Mouse (Mus musculus) large intestine, adult 2 months (tissue): ENCODE results near the gene Trim40. TPM values are rescaled to one million over a fixed set of nuclear protein-coding genes. Genes with fewer than 3 reads are reported as not detected.

Experiments used
- DNase-seq: peaks from one replicate; pipeline ENCODE4 v3.0.0-alpha.2; 2012; ENCODE audit warnings: low read depth, low spot score
- WGBS: fragments of 180-500 bp; shearing (Covaris S2); methylation state at CpG from one replicate; pipeline ENCODE4 v1.1.7; 2018; 5-methylcytosine and 5-hydroxymethylcytosine counted together
- polyA plus RNA-seq: library from polyadenylated mRNA; depleted of rRNA; stranded (reverse); fragments of >200 nt; gene quantifications from 2 replicates; pipeline ENCODE4 v1.2.3, GENCODE M21; 2012; rRNA removed

Trim40 gene
- polyA plus RNA-seq, 1 experiment, result 65.2 TPM

DNA sequence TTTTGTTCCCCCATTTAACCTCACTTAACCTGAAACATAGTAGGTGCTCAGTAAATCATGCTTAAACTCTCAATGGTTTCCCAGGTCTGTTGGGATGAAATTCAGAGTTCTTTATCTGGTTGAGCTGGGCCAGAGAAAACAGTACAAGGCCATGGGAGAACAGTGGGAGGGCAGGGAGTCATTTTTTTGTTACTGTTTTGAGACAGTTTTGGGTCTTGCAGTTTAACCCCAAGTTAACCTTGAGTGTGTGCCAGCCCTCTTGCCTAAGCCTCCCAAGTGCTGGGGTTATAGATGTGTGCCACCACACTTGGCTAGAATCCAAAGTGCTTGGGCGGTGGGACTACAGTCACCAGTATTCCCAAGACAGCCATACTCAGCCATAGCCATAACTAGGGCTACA lies 45.2 kb downstream of the Trim40 start:
- 46% methylated on average over 1 of the region's 1 CpGs for WGBS
- DNase-seq, result no peak

DNA sequence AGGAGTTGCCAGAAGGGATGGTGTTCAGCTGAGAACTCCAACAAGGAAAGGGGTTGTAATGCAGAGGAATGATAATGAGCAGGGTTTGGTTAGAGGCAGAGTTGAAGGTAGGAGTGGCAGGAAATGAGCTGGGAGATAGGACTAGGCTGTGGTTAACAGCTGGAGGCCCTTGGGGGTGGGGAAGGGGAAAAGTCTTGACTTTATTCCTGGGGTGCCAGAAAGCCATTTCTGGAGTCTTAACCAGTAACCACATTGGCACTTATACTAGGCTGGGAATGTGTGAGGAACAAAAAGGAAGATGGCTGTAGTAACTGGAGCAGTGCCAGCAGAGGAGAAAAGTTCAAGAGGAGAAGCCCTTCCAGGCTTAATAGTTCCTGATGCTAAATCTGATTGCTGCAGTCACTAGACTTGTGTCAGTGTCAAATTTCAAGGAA lies 45.6 kb downstream of the Trim40 start:
- no peak for DNase-seq

DNA sequence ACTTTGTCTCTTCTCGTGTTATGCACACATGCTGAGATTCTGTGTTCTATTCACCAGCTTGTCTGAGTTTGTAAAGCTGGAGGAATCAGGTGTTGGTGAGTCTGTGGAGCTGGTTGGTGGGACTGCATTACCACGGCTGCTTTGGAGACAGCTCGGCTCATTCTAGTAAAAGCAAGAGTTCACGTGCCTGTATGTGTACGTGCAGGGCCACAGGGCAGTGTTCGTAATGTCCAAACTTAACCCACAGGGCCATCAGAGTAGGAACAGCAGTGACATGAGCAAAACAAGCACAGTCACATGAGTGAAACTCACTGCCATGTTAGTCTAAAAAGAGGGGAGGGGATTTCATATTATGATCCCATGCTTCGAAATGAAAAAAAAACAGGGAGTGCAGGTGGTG lies 46.2 kb downstream of the Trim40 start:
- DNase-seq, result no peak

DNA sequence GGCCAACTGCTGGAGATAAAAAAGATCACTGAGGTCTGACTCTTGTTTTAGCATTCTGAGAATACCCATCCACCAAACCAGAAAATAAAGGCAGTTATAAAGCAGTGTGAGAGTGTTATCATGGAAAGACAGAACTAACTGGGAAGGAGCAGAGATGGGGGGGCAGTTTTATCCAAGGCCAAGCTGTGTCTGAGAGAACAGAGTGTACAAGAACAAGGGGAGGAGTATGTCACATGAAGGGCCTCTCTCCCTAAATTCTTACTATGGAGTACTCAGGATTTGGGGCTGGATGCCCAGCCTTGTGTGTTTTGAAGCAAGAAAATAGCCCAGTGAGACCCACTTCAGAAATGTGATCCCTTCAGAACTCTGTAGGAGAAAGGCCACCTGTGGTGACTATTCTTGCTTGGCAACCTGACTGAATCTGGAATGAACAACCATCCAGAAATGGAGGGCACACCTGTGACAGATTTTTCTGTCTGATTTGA lies 48.9 kb downstream of the Trim40 start:
- DNase-seq, result no peak

More for the DNA sequence above, 46.2 kb downstream of the Trim40 start:
- WGBS, result 78% methylated on average over 7 of the region's 7 CpGs

DNA sequence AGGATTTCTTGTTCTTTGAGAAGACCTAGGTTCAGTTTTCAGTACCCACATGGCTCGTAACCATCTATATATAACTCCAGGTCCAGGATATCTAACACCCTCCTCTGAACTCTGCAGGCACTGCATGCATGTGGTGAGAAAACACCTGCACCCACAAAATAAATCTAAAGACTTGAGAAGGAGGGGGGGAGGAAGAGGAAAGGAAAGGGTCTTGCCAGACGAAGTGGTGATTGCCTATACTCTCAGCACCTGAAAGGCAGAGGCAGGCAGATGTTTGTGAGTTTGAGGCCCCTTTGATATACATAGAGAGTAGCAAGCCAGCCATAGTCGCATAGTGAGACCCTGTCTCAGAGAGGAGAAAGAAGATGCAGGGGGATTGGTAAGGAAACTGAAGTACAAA lies 50.0 kb downstream of the Trim40 start:
- no peak for DNase-seq
- WGBS, result 82% methylated on average over 3 of the region's 3 CpGs

DNA sequence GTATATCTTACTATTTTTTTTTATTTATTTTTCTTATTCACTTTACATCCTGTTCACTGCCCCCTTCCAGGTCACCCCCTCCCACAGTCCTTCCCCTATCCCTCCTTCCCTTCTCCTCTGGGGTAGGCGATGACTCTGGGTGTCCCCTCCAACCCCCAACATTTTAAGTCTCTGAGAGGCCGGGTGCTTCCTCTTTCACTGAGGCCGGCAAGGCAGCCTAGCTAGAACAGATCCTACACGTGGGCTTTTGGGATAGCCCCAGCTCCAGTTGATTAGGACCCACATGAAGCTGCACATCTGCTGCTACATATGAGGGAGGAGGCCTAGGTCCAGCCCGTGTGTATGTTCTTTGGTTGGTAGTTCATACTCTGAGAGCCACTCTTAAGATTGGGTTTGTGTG lies 50.9 kb downstream of the Trim40 start:
- WGBS, result 82% methylated on average over 5 of the region's 5 CpGs
- DNase-seq, result no peak

DNA sequence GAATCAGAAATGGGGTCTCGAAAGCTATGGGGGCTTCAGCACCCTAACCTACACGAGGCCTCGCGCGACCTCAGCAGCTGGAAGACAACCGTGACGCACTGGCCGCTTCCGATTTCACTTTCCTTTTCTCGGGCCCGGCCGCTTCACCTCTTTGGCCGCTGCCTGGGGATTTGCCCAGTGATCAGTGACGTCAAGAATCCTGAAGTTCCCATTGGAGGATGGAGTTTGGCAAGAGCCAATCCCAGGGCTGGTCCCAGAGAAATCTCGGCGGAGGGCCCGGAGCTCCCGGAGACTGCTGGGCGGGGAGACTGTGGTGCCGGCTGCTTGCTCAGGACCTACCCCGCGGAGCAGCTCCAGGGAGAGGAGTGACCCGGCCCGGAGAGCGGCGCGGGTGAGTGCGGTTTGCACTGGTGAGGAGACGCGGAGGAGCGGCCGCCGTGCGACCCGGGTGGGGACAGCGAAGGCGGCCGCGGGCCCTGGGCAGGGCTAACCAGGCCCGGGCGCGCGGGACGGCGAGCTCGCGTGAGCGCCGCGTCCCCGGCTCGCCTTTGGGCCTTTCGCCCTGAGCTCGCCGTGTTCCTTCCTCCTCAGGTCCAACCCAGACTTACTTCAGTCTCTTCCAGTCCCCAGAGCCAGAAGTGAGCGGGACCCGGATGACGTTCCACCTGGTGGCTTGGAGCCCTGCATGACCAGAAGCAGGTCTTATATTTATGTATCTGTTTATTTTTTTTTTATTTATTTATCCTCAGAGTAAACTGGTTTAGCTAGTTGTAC lies 52.9 kb downstream of the Trim40 start, which contains the start of gene Trim26:
TSS of gene Trim26 (plus strand) at position 261 of the 774 bp plus-strand sequence.
- peak; percentile 99 for DNase-seq
- under 1% methylated on average over 58 of the region's 58 CpGs for WGBS

DNA sequence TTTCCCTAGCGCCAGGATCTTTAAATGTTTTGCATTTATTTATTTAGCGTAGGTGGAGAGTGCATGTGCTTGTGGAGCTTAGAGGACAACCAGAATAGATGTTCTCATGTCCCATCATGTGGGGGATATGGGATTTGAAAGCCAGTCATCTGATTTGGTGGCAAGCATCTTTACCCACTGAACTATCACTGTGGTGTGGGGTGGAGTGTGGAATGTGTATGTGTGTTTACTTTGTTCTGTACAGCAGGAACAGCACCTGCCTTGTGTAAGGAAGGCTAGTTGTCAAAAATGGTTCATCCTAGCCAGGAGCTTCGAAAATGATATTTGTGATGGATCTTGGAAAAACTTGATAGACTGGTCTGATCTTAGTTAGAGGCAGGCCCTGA lies 53.5 kb downstream of the Trim40 start:
- no peak for DNase-seq
- 13% methylated on average over 3 of the region's 3 CpGs for WGBS

DNA sequence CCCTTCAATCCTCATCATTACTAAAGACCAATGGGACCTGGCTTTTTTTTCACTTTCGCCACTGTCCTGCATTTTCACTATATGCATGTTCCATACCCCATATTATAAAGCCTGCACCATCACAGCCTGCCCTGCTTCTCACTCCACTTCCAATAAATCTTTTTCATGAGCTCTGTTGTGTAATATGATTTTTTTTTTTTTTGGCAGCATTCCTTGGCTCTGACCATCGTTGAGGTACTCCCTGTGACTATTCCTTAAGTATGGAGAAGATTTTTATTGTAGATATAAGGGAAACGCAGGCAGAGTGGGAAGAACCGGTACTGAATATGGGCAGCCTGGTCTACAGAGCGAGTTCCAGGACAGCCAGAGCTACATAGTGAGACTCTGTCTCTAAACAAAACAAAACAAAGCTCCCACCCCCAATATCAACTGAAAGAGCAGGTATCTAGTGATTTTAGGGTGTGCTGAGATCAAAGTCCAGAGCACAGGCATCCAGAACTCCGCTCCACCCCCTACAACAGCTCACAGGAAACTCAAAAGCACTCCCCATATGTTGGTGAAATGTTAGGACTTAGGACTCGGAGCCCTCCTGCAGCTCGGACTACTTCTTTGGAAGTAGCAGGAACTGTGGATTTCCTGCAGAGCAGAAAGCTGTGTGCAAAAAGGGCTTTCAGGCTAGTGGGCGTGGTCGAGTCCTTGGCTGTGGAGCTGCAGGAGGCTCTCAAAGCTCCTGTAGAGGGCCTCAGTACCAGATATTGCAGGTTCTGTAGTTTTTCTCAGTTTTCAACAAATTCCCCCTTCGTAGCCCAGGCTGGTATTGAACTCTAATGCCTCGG lies 54.1 kb downstream of the Trim40 start:
- no peak for DNase-seq
- 18% methylated on average over 12 of the region's 12 CpGs for WGBS

DNA sequence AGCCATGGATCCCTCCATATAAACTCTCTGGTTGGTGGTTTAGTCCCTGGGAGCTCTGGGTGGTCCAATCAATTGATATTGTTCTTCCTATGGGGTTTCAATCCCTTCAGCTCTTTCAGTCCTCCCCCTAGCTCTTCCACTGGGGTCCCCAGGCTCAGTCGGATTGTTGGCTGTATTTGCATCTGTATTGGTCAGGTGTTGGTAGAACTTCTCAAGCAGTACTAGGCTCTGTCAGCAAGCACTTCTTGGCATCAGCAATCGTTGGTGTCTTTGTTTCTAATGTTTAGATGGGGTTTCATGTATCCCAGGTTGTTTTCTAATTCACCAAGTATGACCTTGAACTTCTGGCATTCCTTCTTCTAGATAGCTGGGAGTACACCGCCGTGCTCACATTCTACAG lies 57.2 kb downstream of the Trim40 start:
- WGBS, result 64% methylated on average over 4 of the region's 4 CpGs
- no peak for DNase-seq

Other genes with a start within 250 kb of the Trim40 start
- 0.19 TPM in 1 of 2 replicates, not detected in the other for gene H2-M9, start 247.5 kb downstream of the Trim40 start, polyA plus RNA-seq
- gene H2-M1, start 217.9 kb downstream of the Trim40 start, polyA plus RNA-seq, result not detected in 2 replicates
- gene H2-M10.5, start 117.2 kb downstream of the Trim40 start, polyA plus RNA-seq, result not detected in 2 replicates
- not detected in 2 replicates for gene H2-M10.6, start 78.0 kb downstream of the Trim40 start, polyA plus RNA-seq
- gene Trim26, start 53.0 kb downstream of the Trim40 start, polyA plus RNA-seq, result 36.3 and 48.6 TPM in 2 replicates
- 49.0 and 59.4 TPM in 2 replicates for gene Trim15, start 22.9 kb downstream of the Trim40 start, polyA plus RNA-seq
- 0.12 and 0.24 TPM in 2 replicates for gene Trim10, start 20.5 kb downstream of the Trim40 start, polyA plus RNA-seq
- 45.9 and 70.6 TPM in 2 replicates for gene Trim31, start 8.0 kb upstream of the Trim40 start, polyA plus RNA-seq
- gene Rnf39, start 52.8 kb upstream of the Trim40 start, polyA plus RNA-seq, result 4.7 and 4.8 TPM in 2 replicates
- 46.0 and 54.1 TPM in 2 replicates for gene Ppp1r11, start 61.6 kb upstream of the Trim40 start, polyA plus RNA-seq
- gene Znrd1, start 68.4 kb upstream of the Trim40 start, polyA plus RNA-seq, result 36.9 and 49.6 TPM in 2 replicates
- 1.2 and 2.2 TPM in 2 replicates for gene Znrd1as, start 68.5 kb upstream of the Trim40 start, polyA plus RNA-seq
- gene 2410137M14Rik, start 91.1 kb upstream of the Trim40 start, polyA plus RNA-seq, result not detected in 2 replicates
- gene H2-M5, start 99.4 kb upstream of the Trim40 start, polyA plus RNA-seq, result 0.14 TPM in 1 of 2 replicates, not detected in the other
- 1.4 and 2.6 TPM in 2 replicates for gene Zfp57, start 111.0 kb upstream of the Trim40 start, polyA plus RNA-seq
- gene Mog, start 133.3 kb upstream of the Trim40 start, polyA plus RNA-seq, result not detected in 2 replicates
- gene Gabbr1, start 155.8 kb upstream of the Trim40 start, polyA plus RNA-seq, result 8.1 and 11.3 TPM in 2 replicates
- gene Olfr90, start 198.4 kb upstream of the Trim40 start, polyA plus RNA-seq, result not detected in 2 replicates
- gene Olfr91, start 208.2 kb upstream of the Trim40 start, polyA plus RNA-seq, result not detected in 2 replicates
- not detected in 2 replicates for gene Olfr92, start 230.0 kb upstream of the Trim40 start, polyA plus RNA-seq